Mouse (Mus musculus) forelimb bud, embryonic 11.5 days (tissue): ENCODE data around the gene Ctsk.
"Not testable (repeated sequence)": the region's sequence is repeated elsewhere in the genome, so short reads cannot be mapped to it uniquely, and the experiment has no call there.

Experiments
- DNase-seq: peaks from one replicate; pipeline ENCODE4 v3.0.0-alpha.2; 2012; ENCODE audit warnings: low read depth, low spot score

Ctsk gene

GRCm38 (mm10) chr3:95524673-95525072 lies 25.6 kb downstream of the Ctsk start:
- DNase-seq: no peak

- DNase-seq: no peak
Measured at GRCm38 (mm10) chr3:95526111-95526510, 27.1 kb downstream of the Ctsk start.

GRCm38 (mm10) chr3:95526622-95527211 lies 27.7 kb downstream of the Ctsk start, which contains the start of gene Ctss:
Ctss (plus strand) TSS chr3:95526786.
- no peak for DNase-seq

GRCm38 (mm10) chr3:95529814-95530213 lies 30.8 kb downstream of the Ctsk start:
- no peak for DNase-seq

GRCm38 (mm10) chr3:95531025-95531424 lies 32.0 kb downstream of the Ctsk start:
- no peak for DNase-seq

GRCm38 (mm10) chr3:95533364-95533763 lies 34.3 kb downstream of the Ctsk start:
- no peak for DNase-seq

GRCm38 (mm10) chr3:95534927-95535326 lies 35.9 kb downstream of the Ctsk start:
- no peak for DNase-seq

GRCm38 (mm10) chr3:95538936-95539335 lies 39.9 kb downstream of the Ctsk start:
- DNase-seq: no peak

GRCm38 (mm10) chr3:95539837-95540236 lies 40.8 kb downstream of the Ctsk start:
- no peak for DNase-seq

- not testable (repeated sequence) for DNase-seq
Measured at GRCm38 (mm10) chr3:95541186-95541585, 42.1 kb downstream of the Ctsk start.

- no peak for DNase-seq
Measured at GRCm38 (mm10) chr3:95542171-95542570, 43.1 kb downstream of the Ctsk start.

- no peak for DNase-seq
Measured at GRCm38 (mm10) chr3:95542981-95543380, 43.9 kb downstream of the Ctsk start.

- no peak for DNase-seq
Measured at GRCm38 (mm10) chr3:95550176-95550575, 51.1 kb downstream of the Ctsk start.

GRCm38 (mm10) chr3:95553986-95554385 lies 54.9 kb downstream of the Ctsk start:
- no peak for DNase-seq
